In the genomic region with DNA sequence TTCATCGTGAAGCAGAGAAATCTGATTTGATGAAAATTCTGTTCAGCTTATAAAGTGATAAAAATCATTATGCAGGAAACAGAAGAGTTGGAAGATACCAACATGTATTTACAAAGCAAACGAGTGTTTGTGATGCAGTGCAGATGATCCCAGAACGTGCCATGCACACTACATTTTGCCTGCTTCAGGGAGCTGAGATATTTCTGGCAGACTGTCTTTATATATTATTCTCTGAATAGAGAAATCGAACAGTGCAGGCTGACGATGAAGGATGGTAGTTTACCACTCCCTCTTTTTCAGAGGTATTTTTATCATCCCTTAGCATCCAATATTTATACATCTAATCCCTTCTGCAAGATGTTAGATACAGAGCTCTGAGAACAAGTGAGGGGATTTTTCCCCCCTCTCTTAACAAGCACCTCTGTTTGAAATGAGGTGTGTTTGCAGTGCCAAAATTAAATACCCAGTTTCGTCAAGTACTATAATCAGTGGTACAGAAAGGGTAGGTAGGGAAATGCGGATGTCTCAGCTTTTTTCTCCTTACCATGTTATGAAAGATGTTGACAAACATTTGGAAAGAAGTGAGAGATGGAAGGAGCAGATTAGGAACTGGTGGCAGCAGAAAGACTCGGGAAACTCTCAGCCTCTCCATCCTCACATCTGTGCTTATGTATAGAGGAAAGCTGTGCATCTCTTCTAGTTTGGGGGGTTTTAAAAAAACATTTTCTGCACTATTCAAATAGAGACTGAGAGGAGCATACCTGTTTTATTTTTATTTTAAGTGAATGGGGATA, we compare ENCODE assay signal across 9 mouse cellular contexts. TPM values are rescaled to one million over a fixed set of nuclear protein-coding genes. Genes with fewer than 3 reads are reported as not detected.
DNase-seq lines count a peak whose midpoint lies in the region; ATAC-seq and TF ChIP-seq lines count a peak whose summit lies in the region.
"Had no signal": no experiment of that assay in that cellular context is flagged by ENCODE, and none has a peak within 500 bp of the region (broad histone marks: within the 10 kb centered on the region; RNA-seq: fewer than 3 reads in every experiment).

A gene (plus strand): TSS at position 770 of the 794 bp plus-strand sequence.

- no peak within 1 kb of the TSS for H3K27ac ChIP-seq in lung, embryonic 14.5 days (ENCODE audit: low read depth)
- H3K27ac ChIP-seq in embryonic fibroblast, embryonic 13.5 days (ENCODE audit: insufficient read depth, low read length) = no peak within 1 kb of the TSS
- H3K27ac ChIP-seq in neural tube, embryonic 13.5 days (replicated peaks) = no peak within 1 kb of the TSS
- H3K27ac ChIP-seq: liver, embryonic 14.5 days had no signal

- no peaks in the 10 kb centered on the region for H3K9me3 ChIP-seq in lung, embryonic 14.5 days (ENCODE audit: low read depth, low read length)
- no peaks in the 10 kb centered on the region for H3K9me3 ChIP-seq in neural tube, embryonic 13.5 days

- no peak for TF ChIP-seq POLR2A in embryonic fibroblast, embryonic 13.5 days (IDR thresholded peaks at IDR 0.05; ENCODE audit: low read depth, low read length)

- no peak within 1 kb of the TSS for H3K9ac ChIP-seq in lung, embryonic 14.5 days
- no peak within 1 kb of the TSS for H3K9ac ChIP-seq in neural tube, embryonic 13.5 days
- H3K9ac ChIP-seq: liver, embryonic 14.5 days had no signal

- ATAC-seq in lung, embryonic 14.5 days (ENCODE audit: insufficient read depth) = no peak
- ATAC-seq in neural tube, embryonic 13.5 days (ENCODE audit: low read depth) = no peak
- no peak for ATAC-seq in erythroid progenitor cell, adult 5-6 weeks (replicated peaks; ENCODE audit: low FRiP score, poor library complexity, severe bottlenecking)

- no peaks in the 10 kb centered on the region for H3K36me3 ChIP-seq in lung, embryonic 14.5 days (ENCODE audit: insufficient read depth)
- no peaks in the 10 kb centered on the region for H3K36me3 ChIP-seq in neural tube, embryonic 13.5 days

- 55% methylated on average over 8 of the region's 8 CpGs for WGBS in lung, embryonic 14.5 days
- 83% methylated on average over 8 of the region's 8 CpGs for WGBS in neural tube, embryonic 13.5 days

- H3K4me3 ChIP-seq in lung, embryonic 14.5 days (ENCODE audit: low read depth, low read length) = no peak within 1 kb of the TSS
- H3K4me3 ChIP-seq in embryonic fibroblast, embryonic 13.5 days (ENCODE audit: insufficient read depth, low read length) = no peak within 1 kb of the TSS
- H3K4me3 ChIP-seq in neural tube, embryonic 13.5 days = no peak within 1 kb of the TSS

- TF ChIP-seq CTCF in lung, embryonic 14.5 days (IDR thresholded peaks at IDR 0.05; ENCODE audit: low read depth) = no peak
- TF ChIP-seq CTCF in embryonic fibroblast, embryonic 13.5 days (IDR thresholded peaks at IDR 0.05; ENCODE audit: borderline replicate concordance, insufficient read depth, low read length) = no peak

- DNase-seq in lung, embryonic 14.5 days = peak; percentile 14
- no peak for DNase-seq in lung, adult 18-20 months
- DNase-seq in layer of hippocampus, postnatal 25 days (ENCODE audit: extremely low spot score in 1 of 2, low spot score in 1 of 2) = no peak
- DNase-seq in gastrocnemius, adult 8-10 months (ENCODE audit: low spot score in 2 of 2) = no peak
- no peak for DNase-seq in spleen, adult 12 weeks (ENCODE audit: low spot score)

- H3K4me1 ChIP-seq in lung, embryonic 14.5 days (ENCODE audit: insufficient read depth) = no peaks in the 10 kb centered on the region
- H3K4me1 ChIP-seq in embryonic fibroblast, embryonic 13.5 days (ENCODE audit: control insufficient read depth, insufficient read depth, low read length) = no peaks in the 10 kb centered on the region
- no peaks in the 10 kb centered on the region for H3K4me1 ChIP-seq in neural tube, embryonic 13.5 days (replicated peaks)

- no peaks in the 10 kb centered on the region for H3K27me3 ChIP-seq in lung, embryonic 14.5 days (ENCODE audit: insufficient read depth, low read length)
- H3K27me3 ChIP-seq in neural tube, embryonic 13.5 days = no peaks in the 10 kb centered on the region

- H3K4me2 ChIP-seq in lung, embryonic 14.5 days = no peak within 1 kb of the TSS
- no peak within 1 kb of the TSS for H3K4me2 ChIP-seq in neural tube, embryonic 13.5 days

RNA-seq across cellular contexts. Expression of the gene that starts here (rescaled TPM):
- polyA plus RNA-seq in lung, embryonic 14.5 days (2014; fragmentation: Nextera tagmentation; extraction: Ambion mirVana) = 34.6 and 38.6 TPM in 2 replicates
- polyA plus RNA-seq in embryonic fibroblast, embryonic 13.5 days (2011; ENCODE audit: insufficient read length, low read depth, missing spikeins) = 21.0 and 29.7 TPM in 2 replicates
- total RNA-seq in layer of hippocampus, postnatal 25 days (2021) = 10 to 100 TPM; 57.9 to 75.6 TPM
- 44.1 and 55.0 TPM in 2 replicates for polyA plus RNA-seq in neural tube, embryonic 13.5 days (2015; fragmentation: Nextera tagmentation; extraction: Ambion mirVana)
- total RNA-seq in gastrocnemius, adult 8-10 months (2022) = 1 to 10 TPM in 2 of 4 experiments, under 1 TPM in 2; 0.76 to 1.6 (median 1.1) TPM
- total RNA-seq in erythroid progenitor cell, adult 5-6 weeks (2015; ENCODE audit: low replicate concordance) = not detected in 2 replicates
- total RNA-seq in erythroid progenitor cell, adult 5-6 weeks (2017; ENCODE audit: low replicate concordance) = not detected in 2 replicates

Comparison
In these comparisons a context has a peak if more than half of its experiments do, and no peak if none do; other contexts are left out.
1. RNA of the gene that starts here (total RNA-seq): 57.9 to 75.6 TPM in layer of hippocampus, postnatal 25 days; 0.76 to 1.6 TPM in gastrocnemius, adult 8-10 months and not detected in erythroid progenitor cell, adult 5-6 weeks; every median in the first group is over 10 times any median in the second.